Mouse (Mus musculus) heart, adult 9 months (tissue): ENCODE results near the gene Lrriq4.
"Not testable (repeated sequence)": the region's sequence is repeated elsewhere in the genome, so short reads cannot be mapped to it uniquely, and the experiment has no call there.

Source experiments
- DNase-seq, 2 experiments: peaks; one replicate each; pipeline ENCODE4 v3.0.0; 2022; ENCODE audit warnings: low spot score in 2 of 2

The Lrriq4 gene

GRCm38 (mm10) chr3:30683190-30683589 lies 38.9 kb downstream of the Lrriq4 start:
- no peak for DNase-seq

- no peak for DNase-seq
These were observed 42.9 kb downstream of the Lrriq4 start for GRCm38 (mm10) chr3:30687216-30687615.

GRCm38 (mm10) chr3:30690976-30691375 lies 46.7 kb downstream of the Lrriq4 start:
- DNase-seq: no peak

GRCm38 (mm10) chr3:30695661-30696060 lies 51.4 kb downstream of the Lrriq4 start:
- DNase-seq: no peak

- peak; percentile 2 to 25 for DNase-seq
These were observed 52.0 kb downstream of the Lrriq4 start for GRCm38 (mm10) chr3:30696346-30696745.

- no peak for DNase-seq
These were observed 53.6 kb downstream of the Lrriq4 start for GRCm38 (mm10) chr3:30697891-30698290.

- DNase-seq: not testable (repeated sequence)
These were observed 55.6 kb downstream of the Lrriq4 start, which contains the start of gene Lrrc31 for GRCm38 (mm10) chr3:30699711-30700505. Gene Lrrc31 (minus strand): TSS chr3:30699843.

GRCm38 (mm10) chr3:30705977-30706376 lies 61.7 kb downstream of the Lrriq4 start:
- DNase-seq: no peak

- no peak for DNase-seq
These were observed 62.4 kb downstream of the Lrriq4 start for GRCm38 (mm10) chr3:30706614-30707276.

GRCm38 (mm10) chr3:30710191-30710590 lies 65.9 kb downstream of the Lrriq4 start:
- DNase-seq: no peak

- DNase-seq: no peak
These were observed 69.0 kb downstream of the Lrriq4 start for GRCm38 (mm10) chr3:30713334-30713733.

GRCm38 (mm10) chr3:30718649-30719048 lies 74.3 kb downstream of the Lrriq4 start:
- no peak for DNase-seq
